Mouse (Mus musculus): Measurements from ENCODE around the gene Rhoh.

Rhoh gene

DNA sequence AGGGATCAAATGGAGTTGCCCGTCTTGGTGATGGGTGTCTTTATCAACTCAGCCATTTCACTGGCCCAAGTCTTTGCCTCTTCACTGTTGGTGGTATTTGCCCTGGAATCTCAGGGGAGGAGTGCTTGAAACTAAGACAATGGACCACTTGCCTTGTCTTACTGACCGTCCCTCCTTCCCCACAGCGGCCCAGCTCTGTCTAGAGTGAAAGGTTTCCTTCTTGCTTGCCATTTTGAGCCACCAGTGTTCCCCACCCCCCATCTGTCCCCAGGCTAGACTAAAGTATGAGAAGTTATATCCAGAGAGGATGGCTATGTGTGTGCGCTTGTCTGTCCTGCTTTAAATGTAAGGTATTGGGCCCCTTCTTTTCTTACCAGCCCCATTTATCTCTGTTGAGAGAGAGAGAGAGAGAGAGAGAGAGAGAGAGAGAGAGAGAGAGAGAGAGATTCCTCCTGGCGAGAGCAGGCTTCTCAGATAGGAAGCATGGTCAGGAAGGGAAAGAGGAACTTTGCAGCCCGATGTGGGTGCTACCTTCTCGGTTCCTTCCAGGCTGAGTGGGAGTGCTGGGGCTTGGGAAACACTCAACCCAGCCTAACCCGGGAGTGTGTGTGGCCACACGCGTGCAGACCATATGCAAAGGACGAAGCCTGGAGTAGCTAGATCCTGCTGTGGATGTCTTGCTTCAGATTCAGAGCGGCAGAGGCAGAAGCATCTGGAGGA is 572 bp upstream of the Rhoh start:
- no peak for DNase-seq

GRCm38 (mm10) chr5:65862217-65862927 is 1.4 kb downstream of the Rhoh start:
- no peak for DNase-seq

GRCm38 (mm10) chr5:65863349-65863749 is 2.3 kb downstream of the Rhoh start:
- no peak for DNase-seq

GRCm38 (mm10) chr5:65864486-65864885 is 3.5 kb downstream of the Rhoh start:
- DNase-seq, result no peak

GRCm38 (mm10) chr5:65864946-65865345 is 3.9 kb downstream of the Rhoh start:
- DNase-seq, result no peak

DNA sequence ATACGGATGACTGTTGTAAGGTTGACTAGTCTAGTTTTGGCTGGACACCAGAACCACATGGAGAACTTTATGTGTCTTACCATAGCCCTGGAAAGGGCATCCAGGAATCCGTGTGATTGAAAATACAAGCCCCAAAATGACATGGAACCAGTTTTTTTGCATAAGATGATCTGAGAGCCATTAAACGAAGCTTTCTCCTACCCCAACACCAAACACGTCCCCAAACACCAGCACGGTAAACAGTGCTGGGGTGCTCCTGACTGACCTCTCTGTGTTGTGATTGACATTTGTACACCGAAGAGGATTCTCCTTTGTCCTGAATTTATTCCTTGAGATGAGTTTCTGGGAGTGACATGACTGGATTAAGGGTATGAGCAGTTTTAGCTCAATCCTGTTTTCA is 5.6 kb downstream of the Rhoh start:
- no peak for DNase-seq

DNA sequence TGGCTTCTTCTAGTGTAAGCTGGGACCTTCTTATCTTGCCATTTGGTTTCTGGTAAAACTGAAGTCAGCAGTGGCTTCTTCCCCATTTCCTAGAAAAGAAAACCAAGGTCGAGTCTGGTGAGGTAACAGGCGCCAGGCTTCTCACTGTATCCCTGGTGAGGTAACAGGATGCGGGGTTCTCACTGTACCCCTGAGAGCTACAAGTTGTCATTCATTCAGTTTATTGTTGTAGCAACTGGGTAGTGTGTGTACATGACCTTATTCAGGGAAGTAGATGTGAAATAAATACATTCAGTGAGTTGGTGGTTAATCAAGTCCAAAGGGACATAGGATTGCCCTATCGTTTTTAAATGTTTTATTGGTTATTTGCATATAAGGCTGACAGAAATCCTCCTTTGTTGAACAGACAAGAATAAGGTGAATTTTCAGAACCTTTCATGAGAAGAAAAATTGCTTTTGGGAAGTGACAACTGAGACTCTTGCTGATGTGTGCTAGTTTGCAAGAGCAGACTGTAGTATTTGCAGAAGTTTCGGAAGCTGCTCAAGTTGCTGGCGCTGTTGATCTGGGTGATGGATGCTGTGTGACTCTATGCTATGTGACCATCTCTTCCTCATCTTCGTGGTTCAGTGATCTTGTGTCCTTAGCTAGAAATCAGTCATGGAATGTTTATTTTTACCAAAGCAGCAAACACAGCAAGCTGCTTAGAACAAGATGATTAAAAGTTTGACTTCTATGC is 6.5 kb downstream of the Rhoh start:
- DNase-seq, result no peak

DNA sequence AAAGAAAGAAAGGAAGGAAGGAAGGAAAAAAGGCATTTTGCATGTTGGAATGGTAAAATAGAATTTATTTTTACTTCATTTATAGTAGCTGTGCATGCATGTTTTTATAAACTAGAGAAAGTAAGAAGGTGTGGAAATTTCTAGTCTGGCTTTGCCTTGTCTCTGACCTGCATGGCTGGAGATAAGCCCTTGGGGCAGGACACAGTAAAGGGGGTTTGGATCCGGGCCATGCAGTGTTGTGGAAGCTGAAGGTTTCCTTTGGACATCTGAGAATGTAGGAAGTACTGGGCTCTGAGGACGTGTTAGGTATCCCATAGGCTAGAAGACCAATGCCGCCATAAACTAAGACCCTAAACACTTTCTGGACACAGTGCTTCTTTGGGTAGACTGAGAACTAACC is 7.4 kb downstream of the Rhoh start:
- no peak for DNase-seq

GRCm38 (mm10) chr5:65869660-65870059 is 8.6 kb downstream of the Rhoh start:
- DNase-seq, result no peak

DNA sequence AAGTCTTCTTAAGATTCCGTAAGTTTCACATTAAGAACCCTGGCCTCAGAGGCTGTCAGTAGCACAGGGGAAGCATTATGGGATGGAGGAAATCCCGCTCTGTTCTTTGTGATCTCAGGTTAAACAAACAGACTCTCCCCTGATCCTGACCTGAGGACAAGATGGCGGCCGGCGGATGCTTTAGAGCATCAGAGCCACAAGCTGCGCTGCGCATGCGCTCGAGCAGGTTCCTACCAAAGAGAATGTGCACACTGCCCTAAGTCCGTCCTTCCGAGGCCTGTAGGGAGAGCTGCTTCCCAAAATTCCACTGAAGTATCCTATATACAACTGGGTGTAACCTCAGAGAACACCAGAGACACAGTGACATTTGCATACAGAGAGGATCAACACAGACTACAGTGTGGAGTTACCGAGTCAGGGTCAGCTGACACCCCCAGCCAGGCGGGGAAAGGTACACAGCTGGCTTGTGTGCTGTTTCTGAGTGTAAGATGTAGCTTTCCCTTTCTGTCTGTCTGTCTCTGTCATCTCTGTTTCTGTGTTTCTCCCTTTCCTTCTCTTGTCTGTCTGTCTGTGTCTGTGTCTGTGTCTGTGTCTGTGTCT is 10.4 kb downstream of the Rhoh start:
- DNase-seq, result no peak

DNA sequence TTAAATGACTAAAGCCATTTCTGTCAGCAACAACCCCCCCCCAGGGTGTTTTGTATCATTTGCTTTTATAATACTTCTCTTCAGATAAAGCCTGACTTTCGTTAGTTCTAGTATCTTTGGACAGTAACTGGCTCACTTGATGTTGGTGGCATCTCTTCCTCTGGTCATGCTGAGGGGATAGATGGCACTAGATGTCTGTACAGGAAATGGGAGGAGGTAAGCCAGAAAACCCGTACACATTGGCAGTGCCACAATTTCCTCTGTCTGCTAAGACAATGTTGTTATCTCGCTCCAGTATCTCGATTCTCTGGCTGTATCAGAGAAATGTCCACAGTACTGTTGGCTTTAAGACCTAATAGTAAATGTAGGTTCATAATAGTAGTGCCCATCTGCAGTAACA is 12.2 kb downstream of the Rhoh start:
- no peak for DNase-seq

- no peak for DNase-seq
These were observed 14.3 kb downstream of the Rhoh start for GRCm38 (mm10) chr5:65875269-65875668.

GRCm38 (mm10) chr5:65878367-65878766 is 17.4 kb downstream of the Rhoh start:
- no peak for DNase-seq

- no peak for DNase-seq
These were observed 20.2 kb downstream of the Rhoh start for GRCm38 (mm10) chr5:65881254-65881653.

DNA sequence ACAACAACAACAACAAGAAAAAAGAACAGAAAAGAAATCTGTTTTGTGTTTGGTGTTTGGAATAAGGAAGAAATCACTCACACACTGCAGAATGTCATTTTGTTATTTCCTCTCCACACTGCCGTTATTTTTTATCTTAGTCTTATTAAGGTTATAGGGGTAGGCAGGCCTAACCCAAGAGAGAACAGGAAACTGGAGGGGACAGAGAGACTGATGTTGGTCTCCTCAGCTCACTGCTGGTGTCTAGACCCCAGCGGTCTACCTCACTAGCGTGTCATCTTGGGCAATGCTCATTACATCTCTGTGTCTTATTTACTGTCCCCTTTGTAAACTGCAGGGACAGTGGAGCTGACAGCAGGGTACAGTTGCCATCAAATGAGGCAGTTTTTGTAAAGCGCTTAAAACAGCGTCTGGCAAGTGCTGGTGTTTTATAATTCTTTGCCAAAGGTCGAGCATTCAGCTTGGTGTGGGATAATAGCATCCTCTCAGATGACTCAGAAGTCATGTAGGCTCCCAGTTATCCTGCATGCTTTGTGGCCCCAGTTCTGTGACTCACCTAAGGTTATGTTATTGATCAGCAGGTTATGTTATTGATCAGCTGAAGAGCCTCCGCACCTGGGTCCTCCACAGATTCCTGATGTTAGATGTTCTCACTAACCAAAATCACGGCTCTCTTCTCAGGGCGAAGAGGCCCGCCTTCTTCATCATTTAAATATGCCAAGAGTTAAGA is 21.6 kb downstream of the Rhoh start:
- no peak for DNase-seq

GRCm38 (mm10) chr5:65883355-65883754 is 22.3 kb downstream of the Rhoh start:
- DNase-seq, result no peak

DNA sequence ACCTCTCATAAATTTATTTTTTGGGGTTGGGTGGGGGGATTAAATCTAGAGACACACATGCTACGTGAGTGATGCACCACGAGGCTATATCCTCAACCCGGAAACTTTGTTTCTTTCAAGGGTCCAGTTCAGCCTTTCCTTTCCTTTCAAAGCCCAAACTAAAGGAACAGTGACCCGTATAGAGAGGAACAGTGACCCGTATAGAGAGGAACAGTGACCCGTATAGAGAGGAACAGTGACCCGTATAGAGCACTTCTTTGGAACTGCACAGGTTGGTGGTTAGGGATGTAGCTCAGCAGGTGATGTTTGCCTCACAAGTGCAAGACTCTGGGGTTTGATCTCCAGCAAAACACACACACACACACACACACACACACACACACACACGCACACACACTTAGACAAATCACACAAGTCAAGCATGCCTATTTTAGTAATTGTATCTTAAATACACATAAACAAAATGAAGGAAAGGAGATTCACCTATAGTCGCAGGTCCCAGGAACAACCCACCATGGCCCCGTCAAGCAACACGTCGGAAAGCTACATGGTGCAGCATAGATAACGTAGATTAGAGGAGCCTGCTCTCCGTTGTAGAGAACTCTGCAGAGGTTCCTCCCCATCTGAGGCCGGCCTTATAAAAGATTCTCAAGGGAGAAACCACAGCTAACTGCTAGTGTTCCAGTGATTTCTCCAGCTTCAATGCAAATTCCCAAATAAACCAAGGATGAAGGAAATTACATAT is 24.9 kb downstream of the Rhoh start:
- DNase-seq, result no peak

GRCm38 (mm10) chr5:65888102-65888501 is 27.1 kb downstream of the Rhoh start:
- DNase-seq, result no peak

DNA sequence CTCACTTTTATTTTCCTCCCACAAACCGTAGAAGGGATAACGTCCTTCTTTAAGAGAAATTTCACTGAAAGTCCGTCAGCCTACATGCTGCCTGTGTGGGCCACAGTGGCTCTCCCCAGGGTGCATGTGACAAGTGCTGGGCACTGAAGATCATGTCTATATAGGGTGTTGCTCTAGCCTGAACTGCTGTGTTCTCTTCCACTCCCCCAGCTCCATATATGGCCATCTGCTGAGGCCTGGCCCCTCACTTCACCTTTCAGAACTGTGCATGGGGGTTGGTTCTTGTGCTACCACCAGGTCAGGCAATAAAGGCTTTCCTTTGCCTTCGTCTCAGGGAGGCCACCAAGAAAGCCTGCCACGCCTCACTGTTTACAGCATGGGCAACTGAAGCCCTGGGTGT is 28.0 kb downstream of the Rhoh start:
- DNase-seq, result no peak

GRCm38 (mm10) chr5:65891251-65891826 is 30.3 kb downstream of the Rhoh start:
- no peak for DNase-seq

DNA sequence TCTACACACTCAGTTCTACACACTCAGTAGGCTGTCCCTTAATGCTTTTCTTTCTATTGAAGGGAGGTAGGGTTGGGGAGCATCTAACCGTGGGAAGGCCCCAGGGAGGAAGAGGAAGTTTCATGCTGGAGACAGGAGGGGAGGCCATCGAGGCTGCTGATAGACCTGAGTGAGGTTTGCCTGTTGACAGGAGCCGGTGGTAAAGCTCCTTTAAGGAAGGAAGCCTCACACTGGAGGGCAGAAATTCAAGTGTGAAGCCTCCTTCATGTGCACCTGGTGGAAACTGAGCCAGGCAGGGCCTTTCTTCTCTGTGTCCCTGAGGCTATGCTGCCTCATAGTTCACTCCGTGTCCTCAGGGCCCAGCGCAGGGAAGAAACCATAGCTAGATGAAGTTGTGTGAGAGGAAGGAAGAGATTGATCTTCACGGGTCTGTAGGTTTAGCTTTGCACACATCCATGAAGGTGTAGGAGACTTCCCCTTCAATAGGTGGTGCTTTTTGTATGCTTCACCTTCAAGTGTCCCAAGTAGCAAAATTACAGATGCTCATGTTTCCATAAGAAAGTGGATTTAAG is 34.2 kb downstream of the Rhoh start:
- no peak for DNase-seq
